Mouse (Mus musculus): ENCODE measurements around the gene Galnt4. TPM values are rescaled to one million over a fixed set of nuclear protein-coding genes. Genes with fewer than 3 reads are reported as not detected.
A peak's percentile ranks its signal among the peaks of the same experiment; 100 is the strongest.

Gene Galnt4
- polyA plus RNA-seq (2014; fragmentation: Nextera tagmentation; extraction: Ambion mirVana): 2.3 and 3.7 TPM in 2 replicates

DNA sequence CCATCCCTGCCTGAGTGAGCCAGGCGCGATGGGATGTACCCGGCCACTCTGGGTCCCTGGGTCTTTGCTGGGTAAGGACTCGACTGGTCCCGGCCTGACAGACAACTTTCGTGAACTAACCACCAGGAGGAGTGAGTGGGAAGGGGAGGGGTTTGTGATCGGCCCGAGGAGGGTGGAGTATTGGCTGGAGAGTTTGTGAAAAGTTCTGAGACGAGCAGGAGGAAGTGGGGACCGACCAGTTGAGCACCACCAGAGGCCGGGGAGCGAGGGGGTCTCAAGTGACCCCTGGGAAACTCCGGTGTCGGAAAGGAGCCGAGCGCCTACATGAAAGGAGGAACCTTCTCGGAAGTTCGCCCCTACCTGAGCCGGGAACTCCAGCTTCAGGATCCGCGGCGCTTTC, at the start of gene Galnt4:
TSS of gene Galnt4 (plus strand) at position 196 of the 400 bp plus-strand sequence.
- Histone ChIP-seq H3K9me3 (ENCODE audit: control insufficient read depth, low read length) (no peaks in the 10 kb centered on the region), H3K27me3 (ENCODE audit: control insufficient read depth, insufficient read depth, low read length) (no peaks in the 10 kb centered on the region), H3K36me3 (ENCODE audit: control insufficient read depth, insufficient read depth, low read length) (peaks cover 16% of the 10 kb centered on the region), H3K9ac (replicated peaks; ENCODE audit: low read length) (peak within 1 kb of the TSS; percentile 90), H3K4me1 (ENCODE audit: control insufficient read depth, insufficient read depth, low read length) (peaks cover 10% of the 10 kb centered on the region), H3K4me3 (replicated peaks; ENCODE audit: low read depth, low read length) (peak within 1 kb of the TSS; percentile 92), H3K27ac (replicated peaks; ENCODE audit: low read depth, low read length) (peak within 1 kb of the TSS; percentile 91), H3K4me2 (ENCODE audit: low read length) (peak within 1 kb of the TSS; percentile 93)
- ATAC-seq (ENCODE audit: low FRiP score, low TSS enrichment): peak; percentile 74
- DNase-seq: peak; percentile 78
- WGBS: under 1% methylated on average over 22 of the region's 22 CpGs

DNA sequence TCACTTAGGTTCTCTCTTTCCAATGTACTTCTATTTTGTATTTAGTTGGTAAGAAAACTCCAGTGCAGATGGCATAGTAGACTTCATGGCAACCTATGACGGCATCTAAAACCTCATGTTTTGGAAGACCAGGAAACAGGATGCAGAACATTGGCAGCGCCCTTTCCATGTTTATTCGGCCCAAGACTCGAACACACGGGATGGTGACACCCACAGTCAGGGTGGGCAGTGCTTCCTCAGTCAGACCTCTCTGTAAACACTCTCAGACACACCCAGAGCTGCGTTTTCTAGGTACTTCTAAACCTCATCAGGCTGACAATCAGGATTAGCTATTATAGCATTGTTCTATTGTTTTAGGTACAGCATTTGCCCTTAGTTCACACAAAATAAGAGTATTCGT, 47.4 kb upstream of the Galnt4 start:
- 94% methylated on average over 7 of the region's 7 CpGs for WGBS
- DNase-seq: no peak
- Histone ChIP-seq H3K9ac (replicated peaks; ENCODE audit: low read length) (no peak overlapping the region), H3K4me1 (ENCODE audit: control insufficient read depth, insufficient read depth, low read length) (no peaks in the 10 kb centered on the region), H3K4me2 (ENCODE audit: low read length) (no peak overlapping the region), H3K27ac (replicated peaks; ENCODE audit: low read depth, low read length) (no peak overlapping the region), H3K4me3 (replicated peaks; ENCODE audit: low read depth, low read length) (no peak overlapping the region), H3K9me3 (ENCODE audit: control insufficient read depth, low read length) (no peaks in the 10 kb centered on the region), H3K36me3 (ENCODE audit: control insufficient read depth, insufficient read depth, low read length) (no peaks in the 10 kb centered on the region), H3K27me3 (ENCODE audit: control insufficient read depth, insufficient read depth, low read length) (no peaks in the 10 kb centered on the region)
- ATAC-seq (ENCODE audit: low FRiP score, low TSS enrichment): no peak

DNA sequence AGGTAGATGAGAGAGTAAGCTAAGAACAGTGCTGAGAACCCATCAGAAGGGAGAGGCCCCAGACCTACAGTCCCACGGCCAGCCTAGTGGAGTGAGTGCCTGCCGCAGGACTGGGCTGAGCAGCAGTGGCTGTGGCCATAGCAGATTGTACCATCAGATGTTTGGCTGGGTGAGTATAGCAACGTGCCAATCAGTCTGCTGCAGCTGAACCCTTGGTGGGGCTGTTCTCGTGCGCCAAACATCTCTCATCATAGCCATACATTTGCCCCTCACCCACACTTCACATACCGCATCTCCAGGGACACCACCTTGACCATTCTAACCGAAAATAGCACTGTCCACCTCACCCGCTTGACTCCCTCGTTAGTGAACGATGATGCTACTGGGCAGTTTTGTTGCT, 46.5 kb upstream of the Galnt4 start:
- H3K4me2 ChIP-seq (ENCODE audit: low read length): no peak overlapping the region
- no peaks in the 10 kb centered on the region for H3K9me3 ChIP-seq (ENCODE audit: control insufficient read depth, low read length)
- no peak overlapping the region for H3K27ac ChIP-seq (replicated peaks; ENCODE audit: low read depth, low read length)
- ATAC-seq (ENCODE audit: low FRiP score, low TSS enrichment) (no peak), DNase-seq (no peak)
- no peaks in the 10 kb centered on the region for H3K27me3 ChIP-seq (ENCODE audit: control insufficient read depth, insufficient read depth, low read length)
- 93% methylated on average over 10 of the region's 10 CpGs for WGBS
- no peak overlapping the region for H3K9ac ChIP-seq (replicated peaks; ENCODE audit: low read length)
- H3K4me3 ChIP-seq (replicated peaks; ENCODE audit: low read depth, low read length): no peak overlapping the region
- no peaks in the 10 kb centered on the region for H3K4me1 ChIP-seq (ENCODE audit: control insufficient read depth, insufficient read depth, low read length)
- no peaks in the 10 kb centered on the region for H3K36me3 ChIP-seq (ENCODE audit: control insufficient read depth, insufficient read depth, low read length)

DNA sequence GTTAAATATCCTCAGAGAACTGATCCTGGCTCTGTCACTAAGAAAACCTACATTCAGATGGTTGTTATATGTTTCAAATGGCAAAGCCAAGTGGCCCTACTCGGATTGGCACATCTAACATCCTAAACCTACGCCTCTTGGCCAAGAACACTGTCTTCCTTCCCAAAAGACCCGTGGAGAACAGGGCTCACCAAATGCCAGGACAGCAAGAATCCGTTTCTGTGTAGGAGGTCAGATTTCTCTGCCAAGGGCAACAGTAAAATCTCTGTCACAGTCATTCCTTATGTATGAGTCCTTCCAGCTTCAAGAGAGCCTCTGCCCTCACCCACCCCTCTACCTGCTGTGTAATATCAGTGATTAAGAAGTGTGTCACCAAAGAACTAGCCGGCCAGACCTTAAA, 45.4 kb upstream of the Galnt4 start:
- Histone ChIP-seq H3K4me1 (ENCODE audit: control insufficient read depth, insufficient read depth, low read length) (no peaks in the 10 kb centered on the region), H3K27me3 (ENCODE audit: control insufficient read depth, insufficient read depth, low read length) (no peaks in the 10 kb centered on the region), H3K4me3 (replicated peaks; ENCODE audit: low read depth, low read length) (no peak overlapping the region), H3K9me3 (ENCODE audit: control insufficient read depth, low read length) (no peaks in the 10 kb centered on the region), H3K27ac (replicated peaks; ENCODE audit: low read depth, low read length) (no peak overlapping the region), H3K4me2 (ENCODE audit: low read length) (no peak overlapping the region), H3K36me3 (ENCODE audit: control insufficient read depth, insufficient read depth, low read length) (no peaks in the 10 kb centered on the region), H3K9ac (replicated peaks; ENCODE audit: low read length) (no peak overlapping the region)
- no peak for DNase-seq
- WGBS: 86% methylated on average over 5 of the region's 5 CpGs
- ATAC-seq (ENCODE audit: low FRiP score, low TSS enrichment): no peak

DNA sequence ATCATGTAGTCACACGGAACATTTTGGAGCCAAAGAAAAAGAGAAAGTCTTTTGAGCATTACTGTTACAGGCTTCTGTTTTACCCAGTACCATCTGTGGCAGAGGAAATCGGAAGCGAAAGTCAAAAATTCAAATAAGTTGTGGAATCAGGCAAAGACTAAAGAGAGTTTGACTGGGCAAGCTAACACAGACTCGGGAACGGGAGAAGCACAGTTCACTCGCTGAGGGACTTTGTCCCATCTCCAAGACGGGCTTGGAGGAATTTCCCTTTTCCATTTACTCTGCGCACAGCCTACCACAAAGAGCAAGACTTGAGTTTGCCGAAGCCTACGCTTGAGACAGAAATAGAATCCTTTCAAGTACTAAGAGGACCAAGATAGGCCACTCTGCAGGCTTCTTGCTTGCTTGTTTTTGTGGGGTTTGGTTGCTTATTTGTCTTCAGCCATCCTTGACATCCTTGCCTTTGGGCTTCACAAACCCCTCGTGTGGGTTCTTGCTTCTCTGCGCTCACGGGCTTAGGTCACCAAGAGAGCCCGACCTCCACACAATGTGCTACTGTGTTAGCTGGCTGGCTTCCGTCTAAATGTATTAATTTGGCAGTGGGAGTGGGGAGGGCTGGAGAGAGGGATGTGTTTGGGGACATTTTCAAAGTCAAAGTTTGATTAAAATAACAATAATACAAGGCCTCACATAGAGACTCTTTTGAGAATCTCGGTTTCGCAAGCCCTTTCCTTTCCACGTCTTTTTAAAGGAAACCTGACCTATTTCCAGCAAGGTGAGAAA, 31.7 kb upstream of the Galnt4 start:
- Histone ChIP-seq H3K4me3 (replicated peaks; ENCODE audit: low read depth, low read length) (no peak overlapping the region), H3K4me1 (ENCODE audit: control insufficient read depth, insufficient read depth, low read length) (no peaks in the 10 kb centered on the region), H3K27ac (replicated peaks; ENCODE audit: low read depth, low read length) (no peak overlapping the region), H3K4me2 (ENCODE audit: low read length) (no peak overlapping the region), H3K36me3 (ENCODE audit: control insufficient read depth, insufficient read depth, low read length) (no peaks in the 10 kb centered on the region), H3K9me3 (ENCODE audit: control insufficient read depth, low read length) (no peaks in the 10 kb centered on the region), H3K27me3 (ENCODE audit: control insufficient read depth, insufficient read depth, low read length) (no peaks in the 10 kb centered on the region), H3K9ac (replicated peaks; ENCODE audit: low read length) (no peak overlapping the region)
- ATAC-seq (ENCODE audit: low FRiP score, low TSS enrichment): no peak
- DNase-seq: no peak
- 76% methylated on average over 18 of the region's 18 CpGs for WGBS

DNA sequence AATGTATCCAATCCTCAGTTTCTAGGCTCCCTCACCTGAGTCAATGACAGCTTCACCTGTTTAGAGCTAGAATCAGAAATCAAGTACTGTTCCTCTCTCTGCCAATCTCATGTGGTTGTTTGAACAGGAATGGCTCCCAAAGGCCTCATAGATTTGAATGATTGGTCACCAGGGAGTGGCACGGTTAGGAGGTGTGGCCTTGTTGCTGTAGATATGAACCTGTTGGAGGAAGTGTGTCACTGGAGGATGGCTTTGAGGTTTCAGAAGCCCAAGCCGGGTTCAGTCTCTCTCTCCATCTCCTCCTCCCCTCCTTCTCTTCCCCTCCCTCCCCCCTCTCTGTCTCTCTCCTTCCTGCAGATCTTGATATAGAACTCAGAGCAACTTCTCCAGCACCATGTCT, 29.3 kb upstream of the Galnt4 start:
- Histone ChIP-seq H3K4me1 (ENCODE audit: control insufficient read depth, insufficient read depth, low read length) (no peaks in the 10 kb centered on the region), H3K4me3 (replicated peaks; ENCODE audit: low read depth, low read length) (no peak overlapping the region), H3K9ac (replicated peaks; ENCODE audit: low read length) (no peak overlapping the region), H3K27ac (replicated peaks; ENCODE audit: low read depth, low read length) (no peak overlapping the region), H3K36me3 (ENCODE audit: control insufficient read depth, insufficient read depth, low read length) (no peaks in the 10 kb centered on the region), H3K9me3 (ENCODE audit: control insufficient read depth, low read length) (no peaks in the 10 kb centered on the region), H3K27me3 (ENCODE audit: control insufficient read depth, insufficient read depth, low read length) (no peaks in the 10 kb centered on the region), H3K4me2 (ENCODE audit: low read length) (no peak overlapping the region)
- ATAC-seq (ENCODE audit: low FRiP score, low TSS enrichment) (no peak), DNase-seq (no peak)
- 76% methylated on average over 2 of the region's 2 CpGs for WGBS

DNA sequence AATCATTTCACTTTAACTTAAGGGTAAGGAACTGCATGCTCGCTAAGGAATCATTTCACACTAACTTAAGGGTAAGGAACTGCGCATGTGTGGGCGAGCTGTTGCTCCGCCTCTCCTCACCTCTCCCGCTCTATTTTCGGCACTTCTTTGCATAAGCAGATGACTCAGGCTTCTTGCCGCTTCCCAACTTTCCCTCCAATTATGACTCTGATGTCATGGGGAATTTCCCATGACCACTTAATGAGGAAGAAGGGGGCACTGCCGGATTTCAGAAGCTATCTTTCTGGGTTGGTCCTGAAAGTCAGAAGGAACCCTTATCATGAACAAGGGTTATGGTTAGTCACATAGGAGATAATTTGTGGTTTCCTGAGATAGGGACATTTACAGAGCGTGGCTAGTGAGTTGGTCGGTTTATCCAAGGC, 26.4 kb upstream of the Galnt4 start:
- H3K4me3 ChIP-seq (replicated peaks; ENCODE audit: low read depth, low read length): no peak overlapping the region
- no peak overlapping the region for H3K27ac ChIP-seq (replicated peaks; ENCODE audit: low read depth, low read length)
- no peak for ATAC-seq (ENCODE audit: low FRiP score, low TSS enrichment)
- no peaks in the 10 kb centered on the region for H3K27me3 ChIP-seq (ENCODE audit: control insufficient read depth, insufficient read depth, low read length)
- no peak overlapping the region for H3K4me2 ChIP-seq (ENCODE audit: low read length)
- H3K4me1 ChIP-seq (ENCODE audit: control insufficient read depth, insufficient read depth, low read length): no peaks in the 10 kb centered on the region
- no peaks in the 10 kb centered on the region for H3K36me3 ChIP-seq (ENCODE audit: control insufficient read depth, insufficient read depth, low read length)
- DNase-seq: no peak
- WGBS: 90% methylated on average over 10 of the region's 10 CpGs
- H3K9ac ChIP-seq (replicated peaks; ENCODE audit: low read length): no peak overlapping the region
- H3K9me3 ChIP-seq (ENCODE audit: control insufficient read depth, low read length): no peaks in the 10 kb centered on the region

DNA sequence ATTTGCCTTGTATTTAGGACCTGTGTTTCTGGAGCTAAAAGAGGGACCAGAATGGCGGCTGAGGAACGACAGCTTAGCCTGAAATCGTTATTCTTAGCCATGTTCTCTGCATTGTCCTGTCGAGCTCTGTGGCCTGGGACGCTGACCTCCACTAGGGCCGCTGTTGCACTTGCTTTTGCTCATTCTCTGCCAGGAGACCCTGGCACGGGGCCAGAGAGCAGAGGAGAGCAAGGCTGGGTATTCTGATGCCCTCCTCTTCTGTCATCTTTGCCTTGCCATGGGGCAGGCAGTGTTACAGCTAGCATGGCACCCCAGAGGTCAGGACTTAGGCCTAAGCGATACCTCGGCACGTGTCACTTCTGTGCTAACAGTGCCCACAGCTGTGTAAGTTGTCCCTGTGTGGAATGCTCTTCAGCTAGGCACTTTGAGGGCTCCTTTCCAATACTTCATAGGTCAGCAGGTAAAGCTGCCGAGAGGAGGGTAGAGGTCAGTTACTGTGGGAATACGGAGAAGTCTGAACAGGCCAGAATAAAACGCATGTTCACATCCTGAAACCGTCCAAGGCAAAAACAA, 24.4 kb upstream of the Galnt4 start:
- Histone ChIP-seq H3K9me3 (ENCODE audit: control insufficient read depth, low read length) (no peaks in the 10 kb centered on the region), H3K4me3 (replicated peaks; ENCODE audit: low read depth, low read length) (no peak overlapping the region), H3K27ac (replicated peaks; ENCODE audit: low read depth, low read length) (no peak overlapping the region), H3K4me1 (ENCODE audit: control insufficient read depth, insufficient read depth, low read length) (no peaks in the 10 kb centered on the region), H3K4me2 (ENCODE audit: low read length) (no peak overlapping the region), H3K9ac (replicated peaks; ENCODE audit: low read length) (no peak overlapping the region), H3K27me3 (ENCODE audit: control insufficient read depth, insufficient read depth, low read length) (no peaks in the 10 kb centered on the region), H3K36me3 (ENCODE audit: control insufficient read depth, insufficient read depth, low read length) (no peaks in the 10 kb centered on the region)
- DNase-seq (peak; percentile 18), ATAC-seq (ENCODE audit: low FRiP score, low TSS enrichment) (no peak)
- 83% methylated on average over 14 of the region's 14 CpGs for WGBS

Measured in midbrain, embryonic 14.5 days (tissue).